In genomic region chrX:120290900-120291280, GRCm38 (mm10) we compare ENCODE assay signal across 9 mouse cellular contexts. TPM values are rescaled to one million over a fixed set of nuclear protein-coding genes. Genes with fewer than 3 reads are reported as not detected.
DNase-seq lines count a peak whose midpoint lies in the region; ATAC-seq and TF ChIP-seq lines count a peak whose summit lies in the region.
"Had no signal": no experiment of that assay in that cellular context is flagged by ENCODE, and none has a peak within 500 bp of the region (broad histone marks: within the 10 kb centered on the region; RNA-seq: fewer than 3 reads in every experiment).

No protein-coding gene starts in this region.

- H3K4me3 ChIP-seq in lung, postnatal 0 days (ENCODE audit: low read depth, low read length): peak overlapping the region; percentile 28
- peak overlapping the region; percentile 35 for H3K4me3 ChIP-seq in limb, embryonic 11.5 days (ENCODE audit: low read depth, low read length)
- peak overlapping the region; percentile 53 for H3K4me3 ChIP-seq in olfactory bulb, adult 2 months (ENCODE audit: insufficient read depth, low read depth, low read length)

- H3K9me3 ChIP-seq in lung, postnatal 0 days (ENCODE audit: low read length): no peaks in the 10 kb centered on the region
- H3K9me3 ChIP-seq in limb, embryonic 11.5 days (ENCODE audit: control insufficient read depth, low read length): no peaks in the 10 kb centered on the region; the same call in 1 of the 2 replicates

- no peak overlapping the region for H3K27ac ChIP-seq in lung, postnatal 0 days (ENCODE audit: low read length)
- H3K27ac ChIP-seq in limb, embryonic 11.5 days (replicated peaks; ENCODE audit: low read depth, low read length): no peak overlapping the region
- no peak overlapping the region for H3K27ac ChIP-seq in olfactory bulb, adult 2 months (ENCODE audit: insufficient read depth, low read depth, low read length)
- H3K27ac ChIP-seq: liver, embryonic 14.5 days had no signal

- H3K27me3 ChIP-seq in lung, postnatal 0 days (replicated peaks; ENCODE audit: insufficient read depth, low read length): no peaks in the 10 kb centered on the region
- 0 out of 2 replicates have a peak, but pooled peaks cover 9% of the 10 kb centered on the region for H3K27me3 ChIP-seq in limb, embryonic 11.5 days (ENCODE audit: control insufficient read depth, insufficient read depth, low read length)

- H3K9ac ChIP-seq in lung, postnatal 0 days (replicated peaks; ENCODE audit: low read depth): no peak overlapping the region
- no peak overlapping the region for H3K9ac ChIP-seq in limb, embryonic 11.5 days (ENCODE audit: low read length)
- H3K9ac ChIP-seq: liver, embryonic 14.5 days had no signal

- DNase-seq in cerebellum, postnatal 10 days: peak; percentile 37 to 47
- DNase-seq in cerebellum, adult 11 months: no peak
- DNase-seq in lung, postnatal 0 days (ENCODE audit: low spot score): no peak
- no peak for DNase-seq in lung, postnatal 14 days
- DNase-seq in limb, embryonic 11.5 days (ENCODE audit: low spot score): peak; percentile 29
- DNase-seq in B cell, adult 2 months: no peak
- DNase-seq in layer of hippocampus, adult 9-11 months: no peak

- 13% methylated on average over 14 of the region's 18 CpGs for WGBS in lung, postnatal 0 days
- WGBS in limb, embryonic 11.5 days: 18% methylated on average over 17 of the region's 18 CpGs
- 17% methylated on average over 18 of the region's 18 CpGs for WGBS in olfactory bulb, adult 2 months

- no peak for ATAC-seq in lung, postnatal 0 days
- no peak for ATAC-seq in limb, embryonic 11.5 days (ENCODE audit: insufficient number of reproducible peaks, low FRiP score, low TSS enrichment, low read depth)

- H3K4me1 ChIP-seq in lung, postnatal 0 days (ENCODE audit: insufficient read depth, low read depth, low read length): no peaks in the 10 kb centered on the region
- H3K4me1 ChIP-seq in limb, embryonic 11.5 days (ENCODE audit: control insufficient read depth, insufficient read depth, low read length): no peaks in the 10 kb centered on the region
- no peaks in the 10 kb centered on the region for H3K4me1 ChIP-seq in olfactory bulb, adult 2 months (ENCODE audit: control insufficient read depth, insufficient read depth, low read length)

- H3K36me3 ChIP-seq in lung, postnatal 0 days (ENCODE audit: insufficient read depth, low read length): no peaks in the 10 kb centered on the region
- no peaks in the 10 kb centered on the region for H3K36me3 ChIP-seq in limb, embryonic 11.5 days (ENCODE audit: control insufficient read depth, insufficient read depth, low read length)

- no peak for TF ChIP-seq EP300 in lung, postnatal 0 days (IDR thresholded peaks at IDR 0.05)

- no peak for TF ChIP-seq POLR2A in olfactory bulb, adult 2 months (IDR thresholded peaks at IDR 0.05; ENCODE audit: insufficient read depth, low read depth, low read length)

- no peak for TF ChIP-seq CTCF in lung, postnatal 0 days (IDR thresholded peaks at IDR 0.05)
- no peak for TF ChIP-seq CTCF in olfactory bulb, adult 2 months (IDR thresholded peaks at IDR 0.05; ENCODE audit: insufficient read depth, low read depth, low read length)

- H3K4me2 ChIP-seq in lung, postnatal 0 days (replicated peaks; ENCODE audit: low read depth, low read length): peak overlapping the region; percentile 51
- peak overlapping the region; percentile 62 for H3K4me2 ChIP-seq in limb, embryonic 11.5 days (ENCODE audit: low read depth, severe bottlenecking)

RNA-seq across cellular contexts. Expression of gene Pcdh11x, which starts 0.8 kb away (rescaled TPM):
- polyA plus RNA-seq in lung, postnatal 0 days (2015; fragmentation: Nextera tagmentation; extraction: Ambion mirVana): 0.30 and 0.37 TPM in 2 replicates
- polyA plus RNA-seq in limb, embryonic 11.5 days (2014; fragmentation: Nextera tagmentation; extraction: Ambion mirVana): 1.8 and 2.8 TPM in 2 replicates
- polyA plus RNA-seq in olfactory bulb, adult 2 months (2012; ENCODE audit: insufficient read depth, insufficient read length, low replicate concordance, missing spikeins): not detected in 2 replicates

RNA-seq across cellular contexts. Expression of gene H2afb3, which starts 22.0 kb away (rescaled TPM):
- not detected in 2 replicates for polyA plus RNA-seq in lung, postnatal 0 days (2015; fragmentation: Nextera tagmentation; extraction: Ambion mirVana)
- polyA plus RNA-seq in limb, embryonic 11.5 days (2014; fragmentation: Nextera tagmentation; extraction: Ambion mirVana): not detected in 2 replicates
- not detected in 2 replicates for polyA plus RNA-seq in olfactory bulb, adult 2 months (2012; ENCODE audit: insufficient read depth, insufficient read length, low replicate concordance, missing spikeins)
- polyA plus RNA-seq: liver, embryonic 14.5 days had no signal

Comparison
In these comparisons a context has a peak if more than half of its experiments do, and no peak if none do; other contexts are left out.
1. DNase-seq: peak in cerebellum, postnatal 10 days (2 of 2) and limb, embryonic 11.5 days (single experiment); none in cerebellum, adult 11 months (single experiment), lung, postnatal 0 days (single experiment), lung, postnatal 14 days (single experiment), B cell, adult 2 months (0 of 2) and layer of hippocampus, adult 9-11 months (single experiment).
2. Peak in every context shown above with its lines, with median percentiles within 50 percentile points of each other: H3K4me3 ChIP-seq.